Mouse (Mus musculus): ENCODE data around the gene Ikzf3.

DNA sequence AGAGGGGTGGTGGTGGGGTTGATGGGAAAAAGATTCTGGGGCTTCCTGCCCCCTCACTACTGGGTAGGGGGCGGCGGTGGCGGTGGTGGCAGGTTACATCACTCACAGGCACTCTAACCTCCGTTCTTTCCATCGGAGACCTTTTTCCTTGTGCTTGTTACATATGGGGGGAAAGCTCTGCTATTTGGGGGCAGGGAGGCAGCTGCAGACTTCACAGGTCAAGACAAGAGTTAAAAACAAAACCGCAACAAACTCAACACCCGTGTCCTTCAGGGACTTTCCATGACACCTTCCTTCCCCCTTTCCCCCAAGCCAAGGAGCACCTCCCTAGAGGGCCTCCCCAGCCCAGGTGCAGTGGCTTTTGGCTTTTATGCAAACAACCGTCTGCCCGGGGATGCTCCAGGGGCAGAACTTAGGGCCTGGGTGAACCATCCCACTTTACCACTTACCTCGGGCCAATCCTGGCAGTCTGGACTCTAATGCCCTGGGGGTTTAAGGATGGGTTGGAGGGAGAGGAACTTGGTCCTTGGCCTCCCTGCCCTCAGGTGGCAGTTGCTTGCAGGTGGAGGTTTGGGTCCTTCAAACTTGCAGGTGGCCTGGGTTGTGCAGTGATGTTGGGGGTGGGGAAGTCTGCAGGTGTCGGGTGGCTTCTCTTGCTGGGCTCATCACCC, 86.6 kb downstream of the Ikzf3 start:
- no peak for TF ChIP-seq POLR2A (IDR thresholded peaks at IDR 0.05; ENCODE audit: borderline replicate concordance, control insufficient read depth, low read depth, low read length)
- no peak for TF ChIP-seq CTCF (IDR thresholded peaks at IDR 0.05; ENCODE audit: control insufficient read depth, insufficient read depth, low read length)

Data from bone marrow, adult 2 months (tissue).